Mouse (Mus musculus) limb, embryonic 15.5 days (tissue): ENCODE measurements around the gene Gm10972. TPM values are rescaled to one million over a fixed set of nuclear protein-coding genes. Genes with fewer than 3 reads are reported as not detected.
"Not testable (repeated sequence)": the region's sequence is repeated elsewhere in the genome, so short reads cannot be mapped to it uniquely, and the experiment has no call there.

Source experiments
- ATAC-seq: fragments of 200-750 bp; cut with Nextera tagmentation; 2 replicates; pipeline ENCODE4 v1.8.0; 2017; ENCODE audit warnings: low read depth, moderate TSS enrichment; ENCODE audit not compliant: insufficient number of reproducible peaks, low FRiP score, low TSS enrichment
- H3K27ac ChIP-seq: fragments of 300-500 bp; sonication (generic); 2 replicates; pipeline ENCODE4 v1.5.1; 2015; ENCODE audit warnings: moderate library complexity, mild to moderate bottlenecking, inconsistent platforms
- H3K27me3 ChIP-seq: fragments of 300-500 bp; sonication (generic); 2 replicates; pipeline ENCODE4 v1.6.1; 2015; ENCODE audit warnings: inconsistent platforms
- H3K36me3 ChIP-seq: fragments of 300-500 bp; sonication (generic); 2 replicates; pipeline ENCODE4 v1.6.1; 2015; ENCODE audit warnings: inconsistent platforms
- H3K4me1 ChIP-seq: fragments of 300-500 bp; sonication (generic); 2 replicates; pipeline ENCODE4 v1.6.1; 2015; ENCODE audit warnings: inconsistent platforms
- H3K4me2 ChIP-seq: fragments of 300-500 bp; sonication (generic); 2 replicates; pipeline ENCODE4 v1.6.1; 2015; ENCODE audit warnings: mild to moderate bottlenecking, inconsistent platforms
- H3K4me3 ChIP-seq: fragments of 300-500 bp; sonication (generic); 2 replicates; pipeline ENCODE4 v1.5.1; 2015; ENCODE audit warnings: mild to moderate bottlenecking, inconsistent platforms
- H3K9ac ChIP-seq: fragments of 300-500 bp; sonication (generic); 2 replicates; pipeline ENCODE4 v1.6.1; 2015; ENCODE audit warnings: inconsistent platforms
- H3K9me3 ChIP-seq: fragments of 300-500 bp; sonication (generic); 2 replicates; pipeline ENCODE4 v1.6.1; 2016; ENCODE audit warnings: inconsistent platforms
- WGBS: fragments of 180-500 bp; shearing (Covaris S2); methylation state at CpG from one replicate; pipeline ENCODE4 v1.1.7; 2015; 5-methylcytosine and 5-hydroxymethylcytosine counted together
- polyA plus RNA-seq: library from polyadenylated mRNA; unstranded; fragments of >200 nt; fragmentation: Nextera tagmentation; extraction: Ambion mirVana; gene quantifications from 2 replicates; pipeline ENCODE4 v1.2.1, GENCODE M21; 2015

The Gm10972 gene
- polyA plus RNA-seq, 1 experiment from 2014 or later, result not detected

DNA sequence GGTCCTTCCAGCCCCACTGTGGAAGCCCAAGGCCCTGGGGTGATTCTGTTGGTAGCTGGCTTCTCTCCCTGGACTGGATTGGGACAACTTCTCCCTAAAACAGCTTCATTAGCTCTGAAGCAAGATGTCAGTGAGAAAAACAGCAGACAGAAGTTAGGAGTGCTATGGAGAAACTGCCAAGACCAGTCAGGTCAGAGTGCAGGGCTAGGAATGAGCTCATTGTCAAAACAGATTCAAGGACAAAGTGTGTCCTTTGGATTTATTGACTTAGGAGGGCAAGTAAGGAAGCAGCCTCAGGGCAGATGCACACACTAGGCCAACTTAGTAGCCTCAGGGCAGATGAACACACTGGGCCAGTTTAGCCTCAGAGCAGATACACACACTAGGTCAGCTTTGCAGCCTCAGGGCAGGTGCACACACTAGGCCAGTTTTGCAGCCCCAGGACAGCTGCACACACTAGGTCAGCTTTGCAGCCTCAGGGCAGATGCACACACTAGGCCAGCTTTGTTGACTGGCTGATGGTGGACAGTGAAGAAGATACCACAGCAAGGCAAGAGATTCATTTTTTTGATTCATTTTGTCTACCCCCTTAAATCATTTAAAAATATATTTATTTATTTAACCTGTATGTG lies 47.8 kb downstream of the Gm10972 start:
- Histone ChIP-seq H3K36me3 (no peaks in the 10 kb centered on the region), H3K4me2 (no peak overlapping the region), H3K9me3 (no peaks in the 10 kb centered on the region), H3K27ac (no peak overlapping the region), H3K9ac (no peak overlapping the region), H3K4me3 (no peak overlapping the region), H3K4me1 (peaks cover 6% of the 10 kb centered on the region; the same call in 1 of the 2 replicates), H3K27me3 (no peaks in the 10 kb centered on the region)
- no peak for ATAC-seq

DNA sequence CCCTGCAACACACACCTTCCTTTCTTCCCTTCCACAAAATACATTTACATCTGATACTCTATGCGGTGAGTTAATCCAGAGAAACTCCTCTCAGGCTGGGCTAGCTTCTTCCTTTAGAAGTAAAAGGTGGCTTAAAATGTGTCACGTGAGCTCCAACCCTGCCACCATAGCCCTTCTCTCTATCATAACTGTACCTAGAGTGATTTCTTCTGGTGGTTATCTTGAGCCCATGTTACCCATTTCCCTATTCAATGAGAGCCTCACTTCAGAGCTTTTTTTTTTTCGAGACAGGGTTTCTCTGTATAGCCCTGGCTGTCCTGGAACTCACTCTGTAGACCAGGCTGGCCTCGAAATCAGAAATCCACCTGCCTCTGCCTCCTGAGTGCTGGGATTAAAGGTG lies 48.8 kb downstream of the Gm10972 start:
- ATAC-seq, H3K9ac ChIP-seq, H3K4me3 ChIP-seq, H3K4me2 ChIP-seq, H3K9me3 ChIP-seq, H3K4me1 ChIP-seq, H3K27me3 ChIP-seq, H3K27ac ChIP-seq, H3K36me3 ChIP-seq: not testable (repeated sequence)
- 84% methylated on average over 4 of the region's 4 CpGs for WGBS

Other genes with a start within 250 kb of the Gm10972 start
- 0.09 and 0.14 TPM in 2 replicates for gene Lingo4, start 244.6 kb upstream of the Gm10972 start, polyA plus RNA-seq
- gene Tdrkh, start 229.8 kb upstream of the Gm10972 start, polyA plus RNA-seq, result 6.7 and 8.0 TPM in 2 replicates
- 63.2 and 64.0 TPM in 2 replicates for gene Mrpl9, start 199.8 kb upstream of the Gm10972 start, polyA plus RNA-seq
- 0.38 and 0.42 TPM in 2 replicates for gene Oaz3, start 199.2 kb upstream of the Gm10972 start, polyA plus RNA-seq
- gene Celf3, start 164.8 kb upstream of the Gm10972 start, polyA plus RNA-seq, result 1.4 and 1.9 TPM in 2 replicates
- gene Riiad1, start 162.8 kb upstream of the Gm10972 start, polyA plus RNA-seq, result 2.1 and 4.0 TPM in 2 replicates
- 43.4 and 45.7 TPM in 2 replicates for gene Snx27, start 60.4 kb upstream of the Gm10972 start, polyA plus RNA-seq
- gene Tuft1, start 15.8 kb downstream of the Gm10972 start, polyA plus RNA-seq, result 30.2 and 30.9 TPM in 2 replicates
- gene Selenbp2, start 50.4 kb downstream of the Gm10972 start, polyA plus RNA-seq, result 0.77 and 1.4 TPM in 2 replicates
- 16.7 and 16.9 TPM in 2 replicates for gene Cgn, start 143.4 kb downstream of the Gm10972 start, polyA plus RNA-seq
- 12.9 and 13.1 TPM in 2 replicates for gene Pogz, start 194.5 kb downstream of the Gm10972 start, polyA plus RNA-seq
- gene Psmb4, start 243.8 kb downstream of the Gm10972 start, polyA plus RNA-seq, result 312 and 330 TPM in 2 replicates